Mouse (Mus musculus) lung, embryonic 15.5 days (tissue): Measurements from ENCODE around the gene Cep152. TPM values are rescaled to one million over a fixed set of nuclear protein-coding genes. Genes with fewer than 3 reads are reported as not detected.

Source experiments
- ATAC-seq: fragments of 200-750 bp; cut with Nextera tagmentation; 2 replicates; pipeline ENCODE4 v1.8.0; 2017; ENCODE audit warnings: moderate number of reproducible peaks, borderline replicate concordance; ENCODE audit not compliant: low FRiP score, low TSS enrichment; ENCODE audit errors: extremely low read depth
- H3K27ac ChIP-seq: fragments of 300-500 bp; sonication (generic); 2 replicates; pipeline ENCODE4 v1.5.1; 2015; ENCODE audit warnings: moderate library complexity, mild to moderate bottlenecking, inconsistent platforms
- H3K27me3 ChIP-seq: fragments of 300-500 bp; sonication (generic); 2 replicates; pipeline ENCODE4 v1.6.1; 2015; ENCODE audit warnings: inconsistent platforms
- H3K36me3 ChIP-seq: fragments of 300-500 bp; sonication (generic); 2 replicates; pipeline ENCODE4 v1.6.1; 2015; ENCODE audit warnings: inconsistent platforms
- H3K4me1 ChIP-seq: fragments of 300-500 bp; sonication (generic); 2 replicates; pipeline ENCODE4 v1.6.1; 2015; ENCODE audit warnings: inconsistent platforms
- H3K4me2 ChIP-seq: fragments of 300-500 bp; sonication (generic); 2 replicates; pipeline ENCODE4 v1.6.1; 2015; ENCODE audit warnings: inconsistent platforms, mild to moderate bottlenecking, moderate library complexity
- H3K4me3 ChIP-seq: fragments of 300-500 bp; sonication (generic); 2 replicates; pipeline ENCODE4 v1.5.1; 2015; ENCODE audit warnings: mild to moderate bottlenecking, inconsistent platforms
- H3K9ac ChIP-seq: fragments of 300-500 bp; sonication (generic); 2 replicates; pipeline ENCODE4 v1.6.1; 2015; ENCODE audit warnings: inconsistent platforms
- H3K9me3 ChIP-seq: fragments of 300-500 bp; sonication (generic); 2 replicates; pipeline ENCODE4 v1.6.1; 2016; ENCODE audit warnings: inconsistent platforms
- WGBS: fragments of 180-500 bp; shearing (Covaris S2); methylation state at CpG from one replicate; pipeline ENCODE4 v1.1.7; 2015; 5-methylcytosine and 5-hydroxymethylcytosine counted together
- polyA plus RNA-seq: library from polyadenylated mRNA; unstranded; fragments of >200 nt; fragmentation: Nextera tagmentation; extraction: Ambion mirVana; gene quantifications from 2 replicates; pipeline ENCODE4 v1.2.1, GENCODE M21; 2015

The Cep152 gene
- polyA plus RNA-seq, 1 experiment from 2014 or later = 8.1 TPM

GRCm38 (mm10) chr2:125543646-125544045 is 81.3 kb downstream of the Cep152 start:
- no peak overlapping the region for H3K4me3 ChIP-seq
- H3K9ac ChIP-seq = no peak overlapping the region
- no peaks in the 10 kb centered on the region for H3K36me3 ChIP-seq
- no peak for ATAC-seq
- H3K4me1 ChIP-seq = peaks cover 3% of the 10 kb centered on the region; the same call in 1 of the 2 replicates
- no peaks in the 10 kb centered on the region for H3K9me3 ChIP-seq
- WGBS = 33% methylated on average over 1 of the region's 1 CpGs
- no peaks in the 10 kb centered on the region for H3K27me3 ChIP-seq
- no peak overlapping the region for H3K4me2 ChIP-seq
- no peak overlapping the region for H3K27ac ChIP-seq

- Histone ChIP-seq H3K36me3 (no peaks in the 10 kb centered on the region), H3K9me3 (no peaks in the 10 kb centered on the region), H3K9ac (no peak overlapping the region), H3K4me3 (no peak overlapping the region), H3K4me2 (no peak overlapping the region), H3K4me1 (peaks cover 3% of the 10 kb centered on the region; the same call in 1 of the 2 replicates), H3K27me3 (no peaks in the 10 kb centered on the region), H3K27ac (no peak overlapping the region)
- 54% methylated on average over 7 of the region's 7 CpGs for WGBS
- ATAC-seq = no peak
Measured at GRCm38 (mm10) chr2:125541451-125541850, 83.5 kb downstream of the Cep152 start.

GRCm38 (mm10) chr2:125540579-125540978 is 84.3 kb downstream of the Cep152 start:
- no peaks in the 10 kb centered on the region for H3K27me3 ChIP-seq
- peaks cover 3% of the 10 kb centered on the region; the same call in 1 of the 2 replicates for H3K4me1 ChIP-seq
- H3K27ac ChIP-seq = no peak overlapping the region
- WGBS = 72% methylated on average over 7 of the region's 7 CpGs
- H3K9ac ChIP-seq = no peak overlapping the region
- no peak overlapping the region for H3K4me2 ChIP-seq
- no peaks in the 10 kb centered on the region for H3K9me3 ChIP-seq
- H3K36me3 ChIP-seq = no peaks in the 10 kb centered on the region
- no peak for ATAC-seq
- H3K4me3 ChIP-seq = no peak overlapping the region

GRCm38 (mm10) chr2:125539640-125540039 is 85.3 kb downstream of the Cep152 start:
- Histone ChIP-seq H3K4me3 (no peak overlapping the region), H3K4me1 (peaks cover 3% of the 10 kb centered on the region; the same call in 1 of the 2 replicates), H3K9me3 (no peaks in the 10 kb centered on the region), H3K9ac (no peak overlapping the region), H3K4me2 (no peak overlapping the region), H3K36me3 (no peaks in the 10 kb centered on the region), H3K27ac (no peak overlapping the region), H3K27me3 (no peaks in the 10 kb centered on the region)
- WGBS = 86% methylated on average over 3 of the region's 3 CpGs
- no peak for ATAC-seq

- H3K9ac ChIP-seq = no peak overlapping the region
- no peak overlapping the region for H3K27ac ChIP-seq
- no peaks in the 10 kb centered on the region for H3K4me1 ChIP-seq
- no peak overlapping the region for H3K4me3 ChIP-seq
- no peaks in the 10 kb centered on the region for H3K27me3 ChIP-seq
- H3K36me3 ChIP-seq = no peaks in the 10 kb centered on the region
- H3K9me3 ChIP-seq = no peaks in the 10 kb centered on the region
- WGBS = 61% methylated on average over 6 of the region's 6 CpGs
- H3K4me2 ChIP-seq = no peak overlapping the region
- ATAC-seq = no peak
Measured at GRCm38 (mm10) chr2:125530665-125531064, 94.2 kb downstream of the Cep152 start.

GRCm38 (mm10) chr2:125526566-125526965 is 98.3 kb downstream of the Cep152 start:
- ATAC-seq = no peak
- H3K4me1 ChIP-seq = no peaks in the 10 kb centered on the region
- H3K4me3 ChIP-seq = no peak overlapping the region
- no peaks in the 10 kb centered on the region for H3K36me3 ChIP-seq
- H3K4me2 ChIP-seq = no peak overlapping the region
- WGBS = 78% methylated on average over 5 of the region's 5 CpGs
- H3K9ac ChIP-seq = no peak overlapping the region
- no peaks in the 10 kb centered on the region for H3K9me3 ChIP-seq
- H3K27me3 ChIP-seq = no peaks in the 10 kb centered on the region
- H3K27ac ChIP-seq = no peak overlapping the region

GRCm38 (mm10) chr2:125525484-125525883 is 99.4 kb downstream of the Cep152 start:
- no peak overlapping the region for H3K4me3 ChIP-seq
- H3K4me1 ChIP-seq = no peaks in the 10 kb centered on the region
- H3K36me3 ChIP-seq = no peaks in the 10 kb centered on the region
- H3K9ac ChIP-seq = no peak overlapping the region
- 75% methylated on average over 2 of the region's 2 CpGs for WGBS
- no peaks in the 10 kb centered on the region for H3K9me3 ChIP-seq
- no peak overlapping the region for H3K4me2 ChIP-seq
- no peak overlapping the region for H3K27ac ChIP-seq
- no peak for ATAC-seq
- H3K27me3 ChIP-seq = no peaks in the 10 kb centered on the region

- no peak overlapping the region for H3K4me3 ChIP-seq
- no peak overlapping the region for H3K9ac ChIP-seq
- peak overlapping the region; percentile 49 for H3K27ac ChIP-seq
- H3K36me3 ChIP-seq = no peaks in the 10 kb centered on the region
- H3K4me2 ChIP-seq = no peak overlapping the region
- WGBS = 7% methylated on average over 4 of the region's 4 CpGs
- ATAC-seq = peak; percentile 96
- no peaks in the 10 kb centered on the region for H3K27me3 ChIP-seq
- no peaks in the 10 kb centered on the region for H3K9me3 ChIP-seq
- 0 out of 2 replicates have a peak, but pooled peaks cover 16% of the 10 kb centered on the region for H3K4me1 ChIP-seq
Measured at GRCm38 (mm10) chr2:125516594-125516993, 108.3 kb downstream of the Cep152 start.

GRCm38 (mm10) chr2:125515291-125516057 is 109.4 kb downstream of the Cep152 start:
- Histone ChIP-seq H3K4me2 (no peak overlapping the region), H3K27ac (peak overlapping the region; percentile 49; the same call in 1 of the 2 replicates)
- ATAC-seq = no peak

GRCm38 (mm10) chr2:125514391-125514790 is 110.5 kb downstream of the Cep152 start:
- ATAC-seq = no peak
- no peak overlapping the region for H3K4me3 ChIP-seq
- no peak overlapping the region for H3K4me2 ChIP-seq
- no peak overlapping the region for H3K27ac ChIP-seq
- no peaks in the 10 kb centered on the region for H3K36me3 ChIP-seq
- H3K9me3 ChIP-seq = no peaks in the 10 kb centered on the region
- H3K4me1 ChIP-seq = 0 out of 2 replicates have a peak, but pooled peaks cover 16% of the 10 kb centered on the region
- no peak overlapping the region for H3K9ac ChIP-seq
- 52% methylated on average over 3 of the region's 3 CpGs for WGBS
- no peaks in the 10 kb centered on the region for H3K27me3 ChIP-seq

More at GRCm38 (mm10) chr2:125515291-125516057, 109.4 kb downstream of the Cep152 start:
- WGBS = 47% methylated on average over 12 of the region's 12 CpGs
- no peaks in the 10 kb centered on the region for H3K27me3 ChIP-seq
- no peaks in the 10 kb centered on the region for H3K36me3 ChIP-seq
- no peak overlapping the region for H3K9ac ChIP-seq
- H3K9me3 ChIP-seq = no peaks in the 10 kb centered on the region
- no peak overlapping the region for H3K4me3 ChIP-seq
- H3K4me1 ChIP-seq = 0 out of 2 replicates have a peak, but pooled peaks cover 16% of the 10 kb centered on the region
